Mouse (Mus musculus): ENCODE results near the gene Pltp.
"Not testable (repeated sequence)": the region's sequence is repeated elsewhere in the genome, so short reads cannot be mapped to it uniquely, and the experiment has no call there.

The Pltp gene

GRCm38 (mm10) chr2:164878509-164879227 lies 21.2 kb upstream of the Pltp start:
- DNase-seq (ENCODE audit: low spot score) = peak; percentile 29

- not testable (repeated sequence) for DNase-seq (ENCODE audit: low spot score)
Measured at GRCm38 (mm10) chr2:164877376-164878215, 20.1 kb upstream of the Pltp start.

- not testable (repeated sequence) for DNase-seq (ENCODE audit: low spot score)
Measured at GRCm38 (mm10) chr2:164875648-164876047, 18.1 kb upstream of the Pltp start.

- DNase-seq (ENCODE audit: low spot score) = no peak
Measured at GRCm38 (mm10) chr2:164874239-164874769, 16.8 kb upstream of the Pltp start.

GRCm38 (mm10) chr2:164873621-164874020 lies 16.1 kb upstream of the Pltp start:
- no peak for DNase-seq (ENCODE audit: low spot score)

GRCm38 (mm10) chr2:164871602-164872303 lies 14.2 kb upstream of the Pltp start:
- DNase-seq (ENCODE audit: low spot score) = no peak

GRCm38 (mm10) chr2:164868491-164868890 lies 11.0 kb upstream of the Pltp start:
- peak; percentile 55 for DNase-seq (ENCODE audit: low spot score)

- no peak for DNase-seq (ENCODE audit: low spot score)
Measured at GRCm38 (mm10) chr2:164867566-164867965, 10.1 kb upstream of the Pltp start.

GRCm38 (mm10) chr2:164866741-164867551 lies 9.4 kb upstream of the Pltp start:
- DNase-seq (ENCODE audit: low spot score) = peak; percentile 54

GRCm38 (mm10) chr2:164864593-164864992 lies 7.1 kb upstream of the Pltp start:
- DNase-seq (ENCODE audit: low spot score) = no peak

GRCm38 (mm10) chr2:164863411-164863810 lies 5.9 kb upstream of the Pltp start:
- DNase-seq (ENCODE audit: low spot score) = not testable (repeated sequence)

- no peak for DNase-seq (ENCODE audit: low spot score)
Measured at GRCm38 (mm10) chr2:164862179-164862861, 4.8 kb upstream of the Pltp start.

GRCm38 (mm10) chr2:164861094-164861493 lies 3.6 kb upstream of the Pltp start:
- no peak for DNase-seq (ENCODE audit: low spot score)

- no peak for DNase-seq (ENCODE audit: low spot score)
Measured at GRCm38 (mm10) chr2:164859640-164860432, 2.3 kb upstream of the Pltp start.

- DNase-seq (ENCODE audit: low spot score) = no peak
Measured at GRCm38 (mm10) chr2:164859155-164859554, 1.6 kb upstream of the Pltp start.

- DNase-seq (ENCODE audit: low spot score) = no peak
Measured at GRCm38 (mm10) chr2:164857842-164858553, 487 bp upstream of the Pltp start.

GRCm38 (mm10) chr2:164856309-164857100 lies 1.0 kb downstream of the Pltp start:
- peak; percentile 10 for DNase-seq (ENCODE audit: low spot score)

- DNase-seq (ENCODE audit: low spot score) = not testable (repeated sequence)
Measured at GRCm38 (mm10) chr2:164855572-164855971, 1.9 kb downstream of the Pltp start.
